Mouse (Mus musculus): ENCODE measurements at regions not wholly inside any gene's neighbourhood (a gene's known extent, or its start where the extent isn't known, plus 50 kb on each side); places are given as distances from the start of the nearest gene placed in this dataset.

- TF ChIP-seq CTCF (IDR thresholded peaks at IDR 0.05; ENCODE audit: borderline replicate concordance, insufficient read depth, low read length): no peak
- no peak for TF ChIP-seq POLR2A (IDR thresholded peaks at IDR 0.05; ENCODE audit: low read depth, low read length)
Measured at GRCm38 (mm10) chr6:13974710-13975506, 103.6 kb upstream of the 2610001J05Rik start.
